Mouse (Mus musculus): ENCODE results near the gene Glb1l3. TPM values are rescaled to one million over a fixed set of nuclear protein-coding genes. Genes with fewer than 3 reads are reported as not detected.
A peak's percentile ranks its signal among the peaks of the same experiment; 100 is the strongest.
"Not testable (repeated sequence)": the region's sequence is repeated elsewhere in the genome, so short reads cannot be mapped to it uniquely, and the experiment has no call there.

Gene Glb1l3
- not detected in 2 replicates for polyA plus RNA-seq (2012; rRNA removed)

GRCm38 (mm10) chr9:26860751-26861150 lies at the start of gene Glb1l3:
Gene Glb1l3, minus strand, starts transcription at chr9:26860890.
- TF ChIP-seq CTCF (IDR thresholded peaks at IDR 0.05; ENCODE audit: extremely low read depth, insufficient read length, insufficient replicate concordance, low read depth, low read length) (no peak), POLR2A (IDR thresholded peaks at IDR 0.05; ENCODE audit: low read depth, low read length) (no peak)
- H3K27me3 ChIP-seq (ENCODE audit: control insufficient read depth, insufficient read depth, low read length): no peaks in the 10 kb centered on the region
- no peak within 1 kb of the TSS for H3K4me3 ChIP-seq (ENCODE audit: low read depth, low read length)
- no peaks in the 10 kb centered on the region for H3K36me3 ChIP-seq (ENCODE audit: control insufficient read depth, insufficient read depth, low read length)
- H3K27ac ChIP-seq (ENCODE audit: insufficient read depth, low read depth, low read length): no peak within 1 kb of the TSS
- WGBS: 49% methylated on average over 5 of the region's 5 CpGs
- no peaks in the 10 kb centered on the region for H3K4me1 ChIP-seq (ENCODE audit: control insufficient read depth, insufficient read depth, insufficient read length, low read length)

GRCm38 (mm10) chr9:26869856-26870255 lies 9.2 kb upstream of the Glb1l3 start:
- not testable (repeated sequence) for H3K4me1 ChIP-seq (ENCODE audit: control insufficient read depth, insufficient read depth, insufficient read length, low read length); H3K27ac ChIP-seq (ENCODE audit: insufficient read depth, low read depth, low read length); H3K4me3 ChIP-seq (ENCODE audit: low read depth, low read length); H3K27me3 ChIP-seq (ENCODE audit: control insufficient read depth, insufficient read depth, low read length); H3K36me3 ChIP-seq (ENCODE audit: control insufficient read depth, insufficient read depth, low read length)
- 75% methylated on average over 7 of the region's 7 CpGs for WGBS

- Histone ChIP-seq H3K4me1 (ENCODE audit: control insufficient read depth, insufficient read depth, insufficient read length, low read length) (no peaks in the 10 kb centered on the region), H3K27ac (ENCODE audit: insufficient read depth, low read depth, low read length) (no peak overlapping the region), H3K4me3 (ENCODE audit: low read depth, low read length) (no peak overlapping the region), H3K27me3 (ENCODE audit: control insufficient read depth, insufficient read depth, low read length) (no peaks in the 10 kb centered on the region), H3K36me3 (ENCODE audit: control insufficient read depth, insufficient read depth, low read length) (no peaks in the 10 kb centered on the region)
- WGBS: 38% methylated on average over 3 of the region's 3 CpGs
- TF ChIP-seq CTCF (IDR thresholded peaks at IDR 0.05; ENCODE audit: extremely low read depth, insufficient read length, insufficient replicate concordance, low read depth, low read length) (no peak), POLR2A (IDR thresholded peaks at IDR 0.05; ENCODE audit: low read depth, low read length) (no peak)
These were observed 29.6 kb downstream of the Glb1l3 start for GRCm38 (mm10) chr9:26831089-26831488.

- Histone ChIP-seq H3K4me3 (ENCODE audit: low read depth, low read length) (no peak overlapping the region), H3K4me1 (ENCODE audit: control insufficient read depth, insufficient read depth, insufficient read length, low read length) (no peaks in the 10 kb centered on the region), H3K27ac (ENCODE audit: insufficient read depth, low read depth, low read length) (no peak overlapping the region), H3K27me3 (ENCODE audit: control insufficient read depth, insufficient read depth, low read length) (no peaks in the 10 kb centered on the region), H3K36me3 (ENCODE audit: control insufficient read depth, insufficient read depth, low read length) (no peaks in the 10 kb centered on the region)
- WGBS: 74% methylated on average over 1 of the region's 1 CpGs
- TF ChIP-seq CTCF (IDR thresholded peaks at IDR 0.05; ENCODE audit: extremely low read depth, insufficient read length, insufficient replicate concordance, low read depth, low read length) (no peak), POLR2A (IDR thresholded peaks at IDR 0.05; ENCODE audit: low read depth, low read length) (no peak)
These were observed 40.7 kb downstream of the Glb1l3 start for GRCm38 (mm10) chr9:26819942-26820341.

GRCm38 (mm10) chr9:26808735-26809134 lies 52.0 kb downstream of the Glb1l3 start:
- Histone ChIP-seq H3K4me3 (ENCODE audit: low read depth, low read length) (no peak overlapping the region), H3K4me1 (ENCODE audit: control insufficient read depth, insufficient read depth, insufficient read length, low read length) (peaks cover 6% of the 10 kb centered on the region), H3K27ac (ENCODE audit: insufficient read depth, low read depth, low read length) (no peak overlapping the region), H3K27me3 (ENCODE audit: control insufficient read depth, insufficient read depth, low read length) (no peaks in the 10 kb centered on the region), H3K36me3 (ENCODE audit: control insufficient read depth, insufficient read depth, low read length) (no peaks in the 10 kb centered on the region)
- TF ChIP-seq POLR2A (IDR thresholded peaks at IDR 0.05; ENCODE audit: low read depth, low read length): no peak
- TF ChIP-seq CTCF (IDR thresholded peaks at IDR 0.05; ENCODE audit: extremely low read depth, insufficient read length, insufficient replicate concordance, low read depth, low read length): no peak
- 76% methylated on average over 2 of the region's 2 CpGs for WGBS

DNA sequence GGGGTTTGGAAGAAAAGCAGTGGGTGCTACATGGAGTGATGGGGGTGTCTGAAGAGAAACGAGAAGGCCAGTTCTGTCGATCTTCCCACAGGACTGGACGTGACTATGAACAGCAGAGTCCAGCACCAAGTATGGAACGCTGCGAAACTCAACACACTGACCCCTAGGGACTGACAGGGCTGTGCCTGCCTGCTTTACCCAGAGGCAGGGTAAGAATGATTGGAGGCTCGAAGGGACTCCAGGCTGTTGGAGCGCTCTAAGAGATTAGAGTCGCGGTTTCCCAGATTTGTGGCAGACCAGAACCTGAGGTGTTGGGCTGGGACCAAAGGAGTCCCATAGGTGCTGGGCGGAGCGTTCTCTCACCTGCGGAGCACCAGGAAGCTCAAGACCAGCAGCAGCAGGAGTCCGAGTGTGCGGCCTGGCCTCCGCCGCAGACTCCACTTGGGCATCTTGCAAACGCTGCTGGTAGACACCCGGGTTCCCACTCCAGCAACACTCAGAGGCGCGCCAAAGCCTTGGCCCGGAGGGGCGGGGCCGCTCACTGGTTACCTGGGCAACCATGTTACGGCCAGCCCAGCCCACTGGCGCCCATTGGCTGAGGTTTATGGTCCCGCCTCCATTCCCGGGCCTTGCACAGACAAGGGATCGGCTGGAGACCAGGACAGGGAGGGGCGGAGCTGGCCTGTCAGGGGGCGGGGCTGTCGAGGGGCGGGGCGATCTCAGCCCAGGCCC lies 54.6 kb downstream of the Glb1l3 start, which contains the start of gene Glb1l2:
Glb1l2 (minus strand) TSS at position 534 of the 732 bp plus-strand sequence.
- WGBS: 3% methylated on average over 33 of the region's 33 CpGs
- Histone ChIP-seq H3K4me3 (ENCODE audit: low read depth, low read length) (peak within 1 kb of the TSS; percentile 45), H3K27me3 (ENCODE audit: control insufficient read depth, insufficient read depth, low read length) (no peaks in the 10 kb centered on the region), H3K4me1 (ENCODE audit: control insufficient read depth, insufficient read depth, insufficient read length, low read length) (peaks cover 6% of the 10 kb centered on the region), H3K36me3 (ENCODE audit: control insufficient read depth, insufficient read depth, low read length) (no peaks in the 10 kb centered on the region), H3K27ac (ENCODE audit: insufficient read depth, low read depth, low read length) (no peak within 1 kb of the TSS)
- no peak for TF ChIP-seq CTCF (IDR thresholded peaks at IDR 0.05; ENCODE audit: extremely low read depth, insufficient read length, insufficient replicate concordance, low read depth, low read length)
- no peak for TF ChIP-seq POLR2A (IDR thresholded peaks at IDR 0.05; ENCODE audit: low read depth, low read length)

- no peak overlapping the region for H3K27ac ChIP-seq (ENCODE audit: insufficient read depth, low read depth, low read length)
- no peaks in the 10 kb centered on the region for H3K27me3 ChIP-seq (ENCODE audit: control insufficient read depth, insufficient read depth, low read length)
- TF ChIP-seq CTCF (IDR thresholded peaks at IDR 0.05; ENCODE audit: extremely low read depth, insufficient read length, insufficient replicate concordance, low read depth, low read length) (no peak), POLR2A (IDR thresholded peaks at IDR 0.05; ENCODE audit: low read depth, low read length) (no peak)
- H3K4me3 ChIP-seq (ENCODE audit: low read depth, low read length): no peak overlapping the region
- no peaks in the 10 kb centered on the region for H3K36me3 ChIP-seq (ENCODE audit: control insufficient read depth, insufficient read depth, low read length)
- peaks cover 6% of the 10 kb centered on the region for H3K4me1 ChIP-seq (ENCODE audit: control insufficient read depth, insufficient read depth, insufficient read length, low read length)
These were observed 56.4 kb downstream of the Glb1l3 start for GRCm38 (mm10) chr9:26804321-26804720.
